Mouse (Mus musculus): ENCODE measurements around the gene Phldb3.

The Phldb3 gene

GRCm38 (mm10) chr7:24637046-24637445 lies 26.5 kb downstream of the Phldb3 start:
- DNase-seq, result no peak

- DNase-seq, result peak; percentile 36 to 45
Observed at GRCm38 (mm10) chr7:24638026-24638856, 27.7 kb downstream of the Phldb3 start.

DNA sequence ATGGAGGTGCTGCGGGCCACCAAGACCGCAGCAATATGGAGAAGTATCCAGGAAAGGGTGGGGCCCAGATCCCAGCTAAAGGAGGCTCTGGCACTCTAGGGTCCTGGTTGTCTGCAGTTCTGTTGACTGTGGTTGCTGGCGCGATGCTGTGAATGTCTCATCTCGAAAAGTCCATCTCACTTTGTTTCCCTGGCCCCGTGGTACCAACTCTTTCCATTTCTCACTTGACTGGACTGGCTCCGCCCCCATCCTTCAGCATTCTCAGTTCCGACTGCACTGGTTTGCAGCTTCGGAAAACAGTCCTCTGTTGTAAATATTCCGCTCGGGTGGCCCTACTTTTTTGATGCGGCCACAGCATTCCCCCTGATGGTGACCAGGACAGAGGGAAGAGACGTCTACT lies 29.9 kb downstream of the Phldb3 start:
- no peak for DNase-seq

DNA sequence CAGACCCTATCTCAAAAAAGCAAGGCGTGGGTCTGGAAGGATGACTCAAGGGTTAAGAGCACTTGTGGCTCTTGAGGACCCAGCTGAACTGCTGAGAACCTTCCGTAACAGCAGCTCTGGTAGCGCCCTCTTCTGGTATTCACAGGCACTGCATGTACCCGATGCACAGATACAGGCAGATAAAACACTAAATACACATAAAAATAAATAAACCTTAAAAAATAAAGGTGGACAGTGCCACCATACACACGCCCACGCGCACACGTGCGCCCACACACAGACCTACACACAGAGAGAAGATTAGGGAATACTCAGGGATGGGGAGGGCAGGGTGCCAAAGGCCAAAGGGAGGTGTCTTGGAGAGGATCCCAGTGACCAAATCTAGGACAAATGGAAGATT lies 31.9 kb downstream of the Phldb3 start:
- DNase-seq, result peak; percentile 42 to 51

GRCm38 (mm10) chr7:24644492-24644891 lies 33.9 kb downstream of the Phldb3 start:
- no peak for DNase-seq

DNA sequence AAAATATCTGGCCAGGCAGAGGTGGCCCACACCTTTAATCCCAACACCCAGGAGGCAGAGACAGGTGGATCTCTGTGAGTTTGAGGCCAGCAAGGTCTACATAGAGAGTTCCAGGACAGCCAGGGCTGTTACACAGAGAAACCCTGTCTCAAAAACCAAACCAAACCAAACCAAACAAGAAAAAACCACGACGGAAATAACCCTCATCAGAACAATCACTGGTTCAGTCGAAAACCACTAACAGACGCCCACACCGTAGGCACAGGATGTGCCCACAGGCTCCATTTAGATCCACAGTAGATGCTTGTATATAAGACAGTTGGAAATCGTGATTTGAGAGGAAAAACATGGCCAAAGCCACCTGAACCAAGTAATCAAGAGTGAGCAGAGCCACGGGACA lies 34.4 kb downstream of the Phldb3 start:
- no peak for DNase-seq

- no peak for DNase-seq
Observed at GRCm38 (mm10) chr7:24646486-24646885, 35.9 kb downstream of the Phldb3 start.

- peak; percentile 53 to 55 for DNase-seq
Observed at GRCm38 (mm10) chr7:24653681-24654080, 43.1 kb downstream of the Phldb3 start.

GRCm38 (mm10) chr7:24659737-24660357 lies 49.3 kb downstream of the Phldb3 start:
- DNase-seq, result no peak

DNA sequence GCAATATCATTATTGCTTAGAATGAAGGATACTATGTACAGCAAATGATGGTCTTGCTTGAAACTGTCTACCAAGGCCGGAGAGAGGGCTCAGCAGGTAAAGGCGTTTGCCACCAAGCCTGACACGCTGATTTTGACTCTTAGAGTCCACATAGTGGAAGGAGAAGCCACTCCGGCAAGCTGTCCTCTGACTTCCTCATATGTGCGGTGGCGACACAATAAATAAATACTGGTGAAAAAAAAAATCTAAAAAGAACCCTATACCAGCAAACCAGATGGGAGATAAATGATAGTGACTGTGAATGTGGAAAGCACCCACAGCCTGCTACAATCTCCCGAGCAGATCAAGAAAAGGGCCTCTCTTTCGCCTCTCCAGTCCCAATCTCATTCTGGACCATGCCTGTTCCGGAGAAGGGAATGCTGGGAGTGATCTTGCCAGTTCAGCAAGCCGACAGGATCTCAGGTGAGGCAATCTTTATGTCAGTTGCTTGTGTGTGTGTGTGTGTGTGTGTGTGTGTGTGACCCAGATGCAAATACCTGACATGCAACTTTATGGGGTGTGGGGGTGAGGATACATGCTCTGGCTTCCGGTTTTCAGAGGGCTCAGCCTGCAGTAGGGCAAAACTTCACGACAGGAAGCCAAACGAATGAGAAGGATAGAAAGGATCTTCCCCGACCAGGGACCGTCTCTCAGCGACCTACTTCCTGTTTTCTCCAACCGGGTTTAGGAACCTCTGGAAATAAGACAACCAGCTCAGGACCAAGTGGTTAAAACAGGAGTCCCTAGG lies 50.7 kb downstream of the Phldb3 start:
- peak in 1 of 2 experiments; percentile 4 for DNase-seq

GRCm38 (mm10) chr7:24662575-24662974 lies 52.0 kb downstream of the Phldb3 start:
- DNase-seq, result peak; percentile 31 to 36

DNA sequence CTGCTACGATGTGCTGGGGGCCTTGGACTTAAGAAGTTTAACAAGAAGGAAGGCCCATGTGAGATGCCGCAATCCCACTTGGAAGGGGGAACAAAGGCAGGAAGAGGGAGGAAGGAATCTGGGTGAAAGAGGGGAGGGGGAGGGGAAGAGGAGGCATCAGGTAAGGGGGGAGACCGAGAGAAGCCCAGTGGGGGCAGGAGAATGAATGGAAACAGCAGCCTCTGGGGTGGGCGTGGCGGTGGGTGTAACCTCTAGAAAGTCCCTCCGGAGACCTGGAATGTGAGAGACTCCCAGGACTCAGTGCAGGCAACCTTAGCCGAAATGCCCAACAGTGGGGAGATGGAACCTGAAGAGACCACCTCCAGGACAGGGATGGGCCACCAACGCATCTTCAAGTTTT lies 53.7 kb downstream of the Phldb3 start:
- DNase-seq, result no peak

GRCm38 (mm10) chr7:24664959-24665358 lies 54.4 kb downstream of the Phldb3 start:
- DNase-seq, result no peak

- DNase-seq, result no peak
Observed at GRCm38 (mm10) chr7:24671944-24672439, 61.4 kb downstream of the Phldb3 start.

DNA sequence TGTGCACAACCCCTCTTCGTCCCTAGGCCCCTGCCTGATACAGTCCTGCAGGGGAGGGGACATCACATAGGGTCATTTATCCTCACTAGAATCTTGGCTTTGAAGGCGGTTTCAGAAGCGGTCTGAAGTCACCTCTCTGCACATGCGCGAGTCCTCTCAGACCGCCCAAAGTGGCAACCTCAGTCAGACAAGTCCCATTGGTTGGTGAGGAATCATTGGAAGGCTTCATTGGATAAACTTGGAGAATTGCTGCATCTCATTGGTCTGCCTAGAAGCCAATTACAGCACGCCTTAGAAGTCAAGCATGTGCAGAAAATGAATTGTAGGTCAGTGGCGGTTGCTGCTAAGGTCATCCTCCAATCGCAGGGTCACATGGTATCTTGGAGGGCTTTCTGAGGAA lies 66.0 kb downstream of the Phldb3 start, which contains the start of gene Tex101:
Gene Tex101, minus strand, starts transcription at position 101 of the 400 bp plus-strand sequence.
- DNase-seq, result no peak

Measured in lung, adult 18-20 months (tissue).